Mouse (Mus musculus) telencephalon, adult 2 months (tissue): Measurements from ENCODE around the gene Rras2.
A peak's percentile ranks its signal among the peaks of the same experiment; 100 is the strongest.

Source experiments
- DNase-seq: peaks from one replicate; pipeline ENCODE4 v3.0.0-alpha.2; 2011; ENCODE audit warnings: low read depth, low spot score

The Rras2 gene

GRCm38 (mm10) chr7:114029596-114029995 lies 88.0 kb downstream of the Rras2 start:
- no peak for DNase-seq

- DNase-seq = no peak
Measured at GRCm38 (mm10) chr7:114028828-114029227, 88.8 kb downstream of the Rras2 start.

- DNase-seq = no peak
Measured at GRCm38 (mm10) chr7:114027406-114027805, 90.2 kb downstream of the Rras2 start.

GRCm38 (mm10) chr7:114026923-114027322 lies 90.7 kb downstream of the Rras2 start:
- DNase-seq = no peak

GRCm38 (mm10) chr7:114020704-114021093 lies 96.9 kb downstream of the Rras2 start:
- peak; percentile 70 for DNase-seq

GRCm38 (mm10) chr7:114020057-114020703 lies 97.4 kb downstream of the Rras2 start:
- no peak for DNase-seq

- no peak for DNase-seq
Measured at GRCm38 (mm10) chr7:114018861-114019260, 98.7 kb downstream of the Rras2 start.

GRCm38 (mm10) chr7:114016001-114016949 lies 101.3 kb downstream of the Rras2 start:
- no peak for DNase-seq

- DNase-seq = no peak
Measured at GRCm38 (mm10) chr7:114011726-114012443, 105.7 kb downstream of the Rras2 start.

GRCm38 (mm10) chr7:114007565-114007964 lies 110.0 kb downstream of the Rras2 start:
- DNase-seq = no peak

- no peak for DNase-seq
Measured at GRCm38 (mm10) chr7:114006456-114006855, 111.1 kb downstream of the Rras2 start.

GRCm38 (mm10) chr7:114005499-114005898 lies 112.1 kb downstream of the Rras2 start:
- DNase-seq = no peak

GRCm38 (mm10) chr7:114004171-114004570 lies 113.4 kb downstream of the Rras2 start:
- DNase-seq = no peak

GRCm38 (mm10) chr7:113997675-113998354 lies 119.8 kb downstream of the Rras2 start:
- DNase-seq = no peak
